Comparison of ENCODE assay signal across 16 mouse cellular contexts in genomic region chr5:27194975-27195374, GRCm38 (mm10).
DNase-seq lines count a peak whose midpoint lies in the region; TF ChIP-seq lines count a peak whose summit lies in the region.
"Had no signal": no experiment of that assay in that cellular context is flagged by ENCODE, and none has a peak within 500 bp of the region (broad histone marks: within the 10 kb centered on the region; RNA-seq: fewer than 3 reads in every experiment).

No protein-coding gene starts in this region.

- peaks cover 17% of the 10 kb centered on the region for H3K4me1 ChIP-seq in bone marrow macrophage, adult 2 months (ENCODE audit: control insufficient read depth, insufficient read depth, low read length)
- H3K4me1 ChIP-seq in megakaryocyte, embryonic 14.5 days, result peaks cover 5% of the 10 kb centered on the region; the same call in 1 of the 2 replicates
- H3K4me1 ChIP-seq: embryonic facial prominence, embryonic 12.5 days; limb, embryonic 13.5 days had no signal

- no peak overlapping the region; the same call in 1 of the 2 replicates for H3K4me3 ChIP-seq in bone marrow macrophage, adult 2 months (ENCODE audit: insufficient read depth, low read length)
- H3K4me3 ChIP-seq in megakaryocyte, embryonic 14.5 days (replicated peaks), result peak overlapping the region; percentile 83
- H3K4me3 ChIP-seq: embryonic facial prominence, embryonic 12.5 days; gastrocnemius, adult 2 months; limb, embryonic 13.5 days had no signal

- peak; percentile 1 to 21 for DNase-seq in heart, adult 9 months (ENCODE audit: low spot score in 2 of 2)
- no peak for DNase-seq in heart, postnatal 14 days
- DNase-seq in 3134 (ENCODE audit: extremely low read depth, insufficient read length, low spot score), result peak; percentile 5
- no peak for DNase-seq in cerebellum, adult 9-10 months
- no peak for DNase-seq in layer of hippocampus, adult 9-10 months (ENCODE audit: low spot score)
- no peak for DNase-seq in layer of hippocampus, postnatal 36 days
- DNase-seq: cerebellum, adult 11 months; gastrocnemius, adult 2 months; kidney, adult 11 months; kidney, postnatal 14 days; layer of hippocampus, adult 9-11 months; midbrain, embryonic 14.5 days had no signal

- no peak for TF ChIP-seq POLR2A in bone marrow macrophage, adult 2 months (IDR thresholded peaks at IDR 0.05; ENCODE audit: borderline replicate concordance, low read depth, low read length)

- H3K36me3 ChIP-seq in megakaryocyte, embryonic 14.5 days (replicated peaks; ENCODE audit: low read length), result no peaks in the 10 kb centered on the region
- H3K36me3 ChIP-seq: embryonic facial prominence, embryonic 12.5 days; limb, embryonic 13.5 days had no signal

- intact Hi-C loops in heart, postnatal 14 days (cut with DNase I), result no loop called here

- peak overlapping the region; percentile 73 for H3K27ac ChIP-seq in bone marrow macrophage, adult 2 months (ENCODE audit: insufficient read depth, low read depth, low read length)
- H3K27ac ChIP-seq: embryonic facial prominence, embryonic 12.5 days; gastrocnemius, adult 2 months; limb, embryonic 13.5 days had no signal

- H3K27me3 ChIP-seq in megakaryocyte, embryonic 14.5 days (replicated peaks), result no peaks in the 10 kb centered on the region
- H3K27me3 ChIP-seq: embryonic facial prominence, embryonic 12.5 days; limb, embryonic 13.5 days had no signal

- no peak for TF ChIP-seq CTCF in bone marrow macrophage, adult 2 months (IDR thresholded peaks at IDR 0.05; ENCODE audit: low read depth, low read length)

- H3K9me3 ChIP-seq in megakaryocyte, embryonic 14.5 days, result peaks cover 12% of the 10 kb centered on the region; the same call in 1 of the 2 replicates
- H3K9me3 ChIP-seq: embryonic facial prominence, embryonic 12.5 days; limb, embryonic 13.5 days had no signal

Comparison
In these comparisons a context has a peak if more than half of its experiments do, and no peak if none do; other contexts are left out.
1. DNase-seq: peak in heart, adult 9 months (2 of 2) and 3134 (single experiment); none in heart, postnatal 14 days (0 of 2), cerebellum, adult 9-10 months (single experiment), layer of hippocampus, adult 9-10 months (single experiment) and layer of hippocampus, postnatal 36 days (0 of 2).